Mouse (Mus musculus) embryonic facial prominence, embryonic 15.5 days (tissue): ENCODE measurements at regions not wholly inside any gene's neighbourhood (a gene's known extent, or its start where the extent isn't known, plus 50 kb on each side); places are given as distances from the start of the nearest gene placed in this dataset.

ENCODE experiments used
- ATAC-seq: fragments of 200-750 bp; cut with Nextera tagmentation; 2 replicates; pipeline ENCODE4 v1.8.0; 2017; ENCODE audit warnings: low read depth, moderate TSS enrichment; ENCODE audit not compliant: insufficient number of reproducible peaks, low FRiP score, low TSS enrichment
- H3K27ac ChIP-seq: fragments of 300-500 bp; sonication (generic); replicated peaks from 2 replicates; pipeline ENCODE4 v1.5.1; 2015; ENCODE audit warnings: mild to moderate bottlenecking, inconsistent platforms
- H3K27me3 ChIP-seq: fragments of 300-500 bp; sonication (generic); 2 replicates; pipeline ENCODE4 v1.6.1; 2015; ENCODE audit warnings: inconsistent platforms
- H3K36me3 ChIP-seq: fragments of 300-500 bp; sonication (generic); 2 replicates; pipeline ENCODE4 v1.6.1; 2015; ENCODE audit warnings: mild to moderate bottlenecking, inconsistent platforms
- H3K4me1 ChIP-seq: fragments of 300-500 bp; sonication (generic); 2 replicates; pipeline ENCODE4 v1.6.1; 2015; ENCODE audit warnings: inconsistent platforms
- H3K4me2 ChIP-seq: fragments of 300-500 bp; sonication (generic); replicated peaks from 2 replicates; pipeline ENCODE4 v1.6.1; 2015; ENCODE audit warnings: mild to moderate bottlenecking, inconsistent platforms
- H3K4me3 ChIP-seq: fragments of 300-500 bp; sonication (generic); replicated peaks from 2 replicates; pipeline ENCODE4 v1.5.1; 2015; ENCODE audit warnings: mild to moderate bottlenecking, inconsistent platforms
- H3K9ac ChIP-seq: fragments of 300-500 bp; sonication (generic); 2 replicates; pipeline ENCODE4 v1.6.1; 2015; ENCODE audit warnings: inconsistent platforms
- H3K9me3 ChIP-seq: fragments of 300-500 bp; sonication (generic); replicated peaks from 2 replicates; pipeline ENCODE4 v1.6.1; 2016; ENCODE audit warnings: inconsistent platforms
- WGBS: fragments of 180-500 bp; shearing (Covaris S2); methylation state at CpG from one replicate; pipeline ENCODE4 v1.1.7; 2015; 5-methylcytosine and 5-hydroxymethylcytosine counted together

DNA sequence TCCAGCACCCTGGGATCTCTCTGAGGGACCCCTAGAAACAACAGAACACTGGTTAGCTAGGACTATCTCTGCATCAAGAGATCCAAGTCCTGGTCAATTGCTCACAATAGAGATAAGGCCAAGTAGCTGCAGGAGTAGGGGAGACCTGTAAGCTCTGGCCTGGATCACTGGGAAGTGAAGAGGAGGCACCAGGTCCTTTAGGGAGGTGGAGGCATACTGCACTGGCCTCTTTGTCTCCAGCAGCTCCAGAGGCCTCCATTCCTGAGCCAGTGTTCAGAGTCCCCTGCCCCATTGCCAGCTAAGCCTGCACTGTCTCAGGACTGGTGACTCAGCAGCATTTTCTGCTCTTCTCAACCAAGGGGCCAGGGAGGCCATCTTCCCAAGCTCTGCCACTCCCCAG, 262.3 kb upstream of the Gm4791 start:
- Histone ChIP-seq H3K27ac (no peak overlapping the region), H3K9me3 (no peaks in the 10 kb centered on the region), H3K4me1 (0 out of 2 replicates have a peak, but pooled peaks cover 6% of the 10 kb centered on the region), H3K27me3 (no peaks in the 10 kb centered on the region; the same call in 1 of the 2 replicates), H3K9ac (no peak overlapping the region), H3K4me2 (no peak overlapping the region), H3K4me3 (no peak overlapping the region), H3K36me3 (no peaks in the 10 kb centered on the region)
- ATAC-seq: no peak

- 11% methylated on average over 4 of the region's 4 CpGs for WGBS
- H3K9ac ChIP-seq: no peak overlapping the region
- H3K4me2 ChIP-seq: no peak overlapping the region
- no peak for ATAC-seq
- no peak overlapping the region for H3K27ac ChIP-seq
- H3K4me1 ChIP-seq: 0 out of 2 replicates have a peak, but pooled peaks cover 6% of the 10 kb centered on the region
- H3K4me3 ChIP-seq: no peak overlapping the region
- no peaks in the 10 kb centered on the region; the same call in 1 of the 2 replicates for H3K27me3 ChIP-seq
- H3K36me3 ChIP-seq: no peaks in the 10 kb centered on the region
- H3K9me3 ChIP-seq: no peaks in the 10 kb centered on the region
Observed at GRCm38 (mm10) chr9:46735664-46736067, 262.9 kb upstream of the Gm4791 start.

DNA sequence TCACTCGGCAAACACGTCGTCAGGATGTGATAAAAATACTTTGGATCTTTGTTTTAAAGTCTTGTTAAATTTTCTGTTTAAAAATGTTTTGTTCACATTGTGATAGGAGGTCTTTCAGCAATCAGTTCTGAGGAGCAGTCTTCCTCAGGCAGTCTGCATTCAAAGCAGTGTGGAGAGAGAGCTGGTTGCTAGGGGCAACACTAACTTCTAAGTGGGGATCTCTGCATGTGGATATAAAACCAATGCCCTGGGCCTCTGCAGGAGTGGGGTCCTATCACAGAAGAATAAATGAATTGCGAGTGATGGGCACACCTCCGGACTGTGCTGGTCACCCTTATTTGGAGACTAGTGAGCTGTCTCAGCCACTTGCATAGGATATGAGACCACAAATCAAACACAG, 270.1 kb upstream of the Gm4791 start:
- Histone ChIP-seq H3K4me2 (no peak overlapping the region), H3K9ac (no peak overlapping the region), H3K4me3 (no peak overlapping the region), H3K4me1 (no peaks in the 10 kb centered on the region), H3K27me3 (no peaks in the 10 kb centered on the region), H3K27ac (no peak overlapping the region), H3K9me3 (no peaks in the 10 kb centered on the region), H3K36me3 (no peaks in the 10 kb centered on the region)
- no peak for ATAC-seq
- WGBS: 76% methylated on average over 5 of the region's 5 CpGs

DNA sequence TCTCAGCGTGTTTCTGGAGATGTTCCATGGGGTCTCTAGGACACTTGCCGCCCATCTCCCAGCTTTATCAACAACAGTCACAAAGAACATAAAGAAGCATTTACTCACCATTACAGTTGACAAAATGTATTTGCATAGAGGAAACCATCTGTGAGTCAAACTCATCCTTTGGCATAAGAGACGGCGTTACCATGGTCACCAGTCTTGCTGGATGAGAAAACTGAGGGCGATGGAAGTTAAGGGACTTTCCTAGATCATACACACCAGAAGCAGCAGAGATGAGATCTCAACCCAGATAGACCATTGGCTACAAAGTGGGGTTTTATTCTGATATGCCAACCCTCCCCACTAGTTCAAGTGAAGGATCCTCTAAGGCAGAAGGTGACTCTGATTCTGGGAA, 274.3 kb upstream of the Gm4791 start:
- Histone ChIP-seq H3K27me3 (no peaks in the 10 kb centered on the region), H3K36me3 (no peaks in the 10 kb centered on the region), H3K9me3 (no peaks in the 10 kb centered on the region), H3K27ac (no peak overlapping the region), H3K4me2 (no peak overlapping the region), H3K4me1 (no peaks in the 10 kb centered on the region), H3K4me3 (no peak overlapping the region), H3K9ac (no peak overlapping the region)
- ATAC-seq: no peak
- WGBS: 90% methylated on average over 5 of the region's 5 CpGs

DNA sequence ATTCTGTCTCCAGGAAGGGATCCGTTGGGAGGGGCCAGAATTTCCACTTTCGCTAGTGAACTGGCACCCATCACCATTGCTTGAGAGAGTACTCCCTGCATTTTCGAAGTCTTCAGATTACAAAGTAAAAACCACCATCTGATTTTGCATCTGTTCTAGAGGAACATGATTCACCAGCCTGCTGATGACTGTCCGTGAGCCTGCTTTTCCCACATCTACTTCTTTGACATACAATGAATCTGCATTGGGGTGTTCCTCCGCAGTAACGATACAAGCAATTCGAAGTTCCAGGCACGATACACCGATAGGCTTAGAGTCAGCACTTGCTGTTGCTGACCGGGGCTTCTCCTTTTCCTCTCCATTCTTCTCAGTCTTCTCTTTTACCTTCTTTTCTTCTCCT, 285.1 kb upstream of the Gm4791 start:
- Histone ChIP-seq H3K9ac (no peak overlapping the region), H3K4me2 (no peak overlapping the region), H3K27me3 (no peaks in the 10 kb centered on the region), H3K27ac (no peak overlapping the region), H3K36me3 (no peaks in the 10 kb centered on the region), H3K9me3 (no peaks in the 10 kb centered on the region), H3K4me1 (no peaks in the 10 kb centered on the region), H3K4me3 (no peak overlapping the region)
- 89% methylated on average over 10 of the region's 10 CpGs for WGBS
- ATAC-seq: no peak

DNA sequence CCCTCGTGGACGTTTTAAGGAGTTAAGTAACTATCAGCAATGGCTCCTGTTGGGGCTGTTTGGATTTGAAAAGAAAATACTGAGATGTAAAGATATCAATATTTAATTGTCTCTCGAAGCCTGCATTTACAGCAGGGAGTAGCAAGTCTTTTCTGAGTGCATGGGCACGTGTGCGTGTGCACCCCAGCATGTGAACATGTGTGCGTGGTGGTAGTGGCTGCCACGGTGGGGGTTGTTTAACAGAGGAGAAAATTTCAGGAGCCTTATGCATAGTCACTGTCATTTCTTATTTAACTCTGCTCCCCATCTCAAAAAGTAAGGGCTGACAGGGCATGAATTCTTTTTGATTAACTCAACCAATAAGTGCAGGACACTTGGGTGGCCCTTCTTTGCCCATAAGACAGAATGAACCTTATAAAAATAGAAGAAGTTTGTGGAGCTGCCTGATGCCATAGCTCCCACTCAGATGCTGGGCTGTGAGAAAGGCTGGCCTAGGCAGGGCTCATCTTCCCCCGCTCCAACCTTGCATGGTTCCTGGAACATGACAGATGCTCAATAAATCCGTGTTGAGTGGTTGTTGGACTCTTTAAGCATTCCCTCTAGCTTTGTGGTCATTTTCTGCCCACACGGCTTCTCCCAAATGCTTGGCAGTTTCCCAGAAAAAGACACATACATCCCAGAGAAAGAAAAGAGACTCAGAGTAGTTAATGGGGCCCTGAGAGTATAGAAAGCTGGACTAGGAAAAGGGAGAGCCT, 294.2 kb upstream of the Gm4791 start:
- H3K4me3 ChIP-seq: no peak overlapping the region
- H3K9me3 ChIP-seq: no peaks in the 10 kb centered on the region
- no peaks in the 10 kb centered on the region for H3K4me1 ChIP-seq
- H3K27ac ChIP-seq: no peak overlapping the region
- 51% methylated on average over 10 of the region's 10 CpGs for WGBS
- H3K9ac ChIP-seq: no peak overlapping the region
- peaks cover 14% of the 10 kb centered on the region; the same call in 1 of the 2 replicates for H3K27me3 ChIP-seq
- no peak for ATAC-seq
- H3K36me3 ChIP-seq: no peaks in the 10 kb centered on the region
- H3K4me2 ChIP-seq: no peak overlapping the region

DNA sequence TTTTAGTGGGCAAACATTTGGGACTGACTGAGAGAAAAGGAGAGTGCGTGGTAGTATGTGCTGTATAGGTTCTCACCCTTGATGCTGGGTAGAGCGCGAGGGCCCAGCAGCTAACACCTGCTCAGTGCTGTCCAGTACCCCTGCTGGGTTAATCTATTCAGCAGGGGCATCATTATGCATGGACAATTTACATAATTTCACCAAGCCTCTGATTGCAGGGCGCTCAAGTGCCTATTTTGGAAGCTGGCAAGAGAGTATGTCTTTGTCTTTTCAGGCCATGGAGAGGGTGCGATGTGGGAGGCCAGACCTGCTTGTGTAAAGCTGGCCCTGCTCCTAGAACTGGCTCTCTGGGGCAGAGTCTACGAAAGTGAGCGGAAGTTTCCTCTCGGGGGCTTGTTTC, 294.9 kb upstream of the Gm4791 start:
- no peak overlapping the region for H3K27ac ChIP-seq
- no peak overlapping the region for H3K9ac ChIP-seq
- H3K4me3 ChIP-seq: no peak overlapping the region
- H3K27me3 ChIP-seq: peaks cover 14% of the 10 kb centered on the region; the same call in 1 of the 2 replicates
- H3K9me3 ChIP-seq: no peaks in the 10 kb centered on the region
- no peaks in the 10 kb centered on the region for H3K36me3 ChIP-seq
- no peaks in the 10 kb centered on the region for H3K4me1 ChIP-seq
- ATAC-seq: no peak
- WGBS: 60% methylated on average over 8 of the region's 8 CpGs
- H3K4me2 ChIP-seq: no peak overlapping the region

GRCm38 (mm10) chr9:46702901-46703636, 295.5 kb upstream of the Gm4791 start:
- no peak overlapping the region for H3K4me3 ChIP-seq
- WGBS: 64% methylated on average over 13 of the region's 13 CpGs
- no peak overlapping the region for H3K9ac ChIP-seq
- no peak for ATAC-seq
- no peak overlapping the region for H3K4me2 ChIP-seq
- no peak overlapping the region for H3K27ac ChIP-seq
- no peaks in the 10 kb centered on the region for H3K9me3 ChIP-seq
- no peaks in the 10 kb centered on the region for H3K4me1 ChIP-seq
- peaks cover 14% of the 10 kb centered on the region; the same call in 1 of the 2 replicates for H3K27me3 ChIP-seq
- H3K36me3 ChIP-seq: no peaks in the 10 kb centered on the region

- Histone ChIP-seq H3K9me3 (no peaks in the 10 kb centered on the region), H3K4me3 (no peak overlapping the region), H3K27me3 (peaks cover 14% of the 10 kb centered on the region; the same call in 1 of the 2 replicates), H3K4me1 (no peaks in the 10 kb centered on the region), H3K27ac (no peak overlapping the region), H3K4me2 (no peak overlapping the region), H3K36me3 (no peaks in the 10 kb centered on the region), H3K9ac (no peak overlapping the region)
- ATAC-seq: no peak
- 36% methylated on average over 16 of the region's 16 CpGs for WGBS
Observed at GRCm38 (mm10) chr9:46702053-46702900, 296.3 kb upstream of the Gm4791 start.

- Histone ChIP-seq H3K9me3 (no peaks in the 10 kb centered on the region), H3K27me3 (no peaks in the 10 kb centered on the region), H3K4me2 (no peak overlapping the region), H3K4me1 (no peaks in the 10 kb centered on the region), H3K36me3 (no peaks in the 10 kb centered on the region), H3K9ac (no peak overlapping the region), H3K27ac (no peak overlapping the region), H3K4me3 (no peak overlapping the region)
- no peak for ATAC-seq
- 80% methylated on average over 2 of the region's 2 CpGs for WGBS
Observed at GRCm38 (mm10) chr9:46696171-46696570, 302.4 kb upstream of the Gm4791 start.

DNA sequence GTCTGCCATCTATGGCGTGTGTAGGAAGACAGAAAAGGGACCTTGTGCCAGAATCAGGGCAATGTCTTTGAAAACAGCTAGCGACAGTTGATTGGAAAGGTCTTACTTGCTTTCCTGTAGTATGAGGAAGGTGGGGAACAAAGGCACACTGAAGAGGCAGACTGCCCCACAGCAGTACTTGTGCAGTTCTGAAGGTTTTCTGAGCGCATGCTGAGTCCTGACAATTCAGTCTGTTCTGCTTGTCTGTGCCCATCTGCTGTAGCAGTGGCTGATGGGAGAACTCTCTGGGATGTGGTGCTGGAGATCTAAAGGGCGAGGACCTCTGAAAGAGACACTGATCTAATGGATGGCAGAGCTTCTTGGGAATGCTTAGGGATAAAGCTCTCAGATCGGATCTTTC, 309.2 kb upstream of the Gm4791 start:
- H3K9me3 ChIP-seq: no peaks in the 10 kb centered on the region
- no peak overlapping the region for H3K9ac ChIP-seq
- no peak overlapping the region for H3K4me3 ChIP-seq
- peaks cover 5% of the 10 kb centered on the region; the same call in 1 of the 2 replicates for H3K27me3 ChIP-seq
- no peaks in the 10 kb centered on the region for H3K4me1 ChIP-seq
- ATAC-seq: no peak
- 75% methylated on average over 5 of the region's 5 CpGs for WGBS
- no peak overlapping the region for H3K4me2 ChIP-seq
- H3K36me3 ChIP-seq: no peaks in the 10 kb centered on the region
- no peak overlapping the region for H3K27ac ChIP-seq
